Mouse (Mus musculus): ENCODE data around the gene Ggta1. TPM values are rescaled to one million over a fixed set of nuclear protein-coding genes. Genes with fewer than 3 reads are reported as not detected.

Gene Ggta1
- polyA plus RNA-seq, 1 experiment from 2014 or later: 7.4 TPM

GRCm38 (mm10) chr2:35409466-35409865, 53.6 kb downstream of the Ggta1 start:
- Histone ChIP-seq H3K36me3 (no peaks in the 10 kb centered on the region), H3K27ac (replicated peaks) (no peak overlapping the region), H3K9ac (replicated peaks) (no peak overlapping the region), H3K4me2 (no peak overlapping the region), H3K4me1 (no peaks in the 10 kb centered on the region), H3K4me3 (replicated peaks) (no peak overlapping the region), H3K9me3 (replicated peaks) (no peaks in the 10 kb centered on the region), H3K27me3 (replicated peaks) (no peaks in the 10 kb centered on the region)
- no peak for ATAC-seq (ENCODE audit: low FRiP score)
- 89% methylated on average over 6 of the region's 6 CpGs for WGBS

- Histone ChIP-seq H3K4me3 (replicated peaks) (no peak overlapping the region), H3K4me2 (no peak overlapping the region), H3K36me3 (no peaks in the 10 kb centered on the region), H3K9ac (replicated peaks) (no peak overlapping the region), H3K27ac (replicated peaks) (no peak overlapping the region), H3K4me1 (no peaks in the 10 kb centered on the region), H3K9me3 (replicated peaks) (no peaks in the 10 kb centered on the region), H3K27me3 (replicated peaks) (no peaks in the 10 kb centered on the region)
- ATAC-seq (ENCODE audit: low FRiP score): no peak
- WGBS: 84% methylated on average over 5 of the region's 5 CpGs
Observed at GRCm38 (mm10) chr2:35408409-35409110, 54.5 kb downstream of the Ggta1 start.

GRCm38 (mm10) chr2:35407878-35408277, 55.2 kb downstream of the Ggta1 start:
- no peak for ATAC-seq (ENCODE audit: low FRiP score)

DNA sequence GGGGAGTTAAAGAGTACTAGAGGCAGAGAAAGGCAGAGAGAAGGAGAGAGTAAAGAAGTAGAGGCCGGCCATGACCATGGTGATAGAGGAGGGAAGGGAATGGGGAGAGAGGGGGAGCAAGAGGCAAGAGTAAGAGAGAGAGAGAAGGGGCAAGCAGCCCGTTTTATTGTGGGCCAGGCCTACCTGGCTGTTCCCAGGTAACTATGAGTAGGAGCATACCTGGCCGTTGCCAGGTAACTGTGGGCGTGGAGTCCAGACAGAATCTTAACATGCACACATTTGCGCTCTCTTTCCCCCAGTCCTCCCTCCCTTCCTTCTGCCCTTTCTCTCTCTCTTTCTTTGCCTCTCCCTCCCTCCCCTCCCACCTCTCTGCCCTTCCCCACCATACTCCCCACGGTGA, 55.8 kb downstream of the Ggta1 start:
- Histone ChIP-seq H3K9me3 (replicated peaks) (no peaks in the 10 kb centered on the region), H3K36me3 (no peaks in the 10 kb centered on the region), H3K4me3 (replicated peaks) (no peak overlapping the region), H3K4me1 (no peaks in the 10 kb centered on the region), H3K27me3 (replicated peaks) (no peaks in the 10 kb centered on the region), H3K27ac (replicated peaks) (no peak overlapping the region), H3K9ac (replicated peaks) (no peak overlapping the region), H3K4me2 (no peak overlapping the region)
- ATAC-seq (ENCODE audit: low FRiP score): no peak
- WGBS: 86% methylated on average over 6 of the region's 6 CpGs

More at GRCm38 (mm10) chr2:35407878-35408277, 55.2 kb downstream of the Ggta1 start:
- Histone ChIP-seq H3K4me3 (replicated peaks) (no peak overlapping the region), H3K27ac (replicated peaks) (no peak overlapping the region), H3K4me2 (no peak overlapping the region), H3K9ac (replicated peaks) (no peak overlapping the region), H3K4me1 (no peaks in the 10 kb centered on the region), H3K27me3 (replicated peaks) (no peaks in the 10 kb centered on the region), H3K9me3 (replicated peaks) (no peaks in the 10 kb centered on the region), H3K36me3 (no peaks in the 10 kb centered on the region)
- WGBS: 84% methylated on average over 7 of the region's 7 CpGs

GRCm38 (mm10) chr2:35406611-35407010, 56.4 kb downstream of the Ggta1 start:
- Histone ChIP-seq H3K36me3 (no peaks in the 10 kb centered on the region), H3K27ac (replicated peaks) (no peak overlapping the region), H3K4me3 (replicated peaks) (no peak overlapping the region), H3K27me3 (replicated peaks) (no peaks in the 10 kb centered on the region), H3K4me1 (no peaks in the 10 kb centered on the region), H3K9me3 (replicated peaks) (no peaks in the 10 kb centered on the region), H3K4me2 (no peak overlapping the region), H3K9ac (replicated peaks) (no peak overlapping the region)
- no peak for ATAC-seq (ENCODE audit: low FRiP score)
- WGBS: 83% methylated on average over 1 of the region's 1 CpGs

- H3K27me3 ChIP-seq (replicated peaks): no peaks in the 10 kb centered on the region
- WGBS: 94% methylated on average over 16 of the region's 16 CpGs
Observed at GRCm38 (mm10) chr2:35402391-35402790, 60.6 kb downstream of the Ggta1 start.

DNA sequence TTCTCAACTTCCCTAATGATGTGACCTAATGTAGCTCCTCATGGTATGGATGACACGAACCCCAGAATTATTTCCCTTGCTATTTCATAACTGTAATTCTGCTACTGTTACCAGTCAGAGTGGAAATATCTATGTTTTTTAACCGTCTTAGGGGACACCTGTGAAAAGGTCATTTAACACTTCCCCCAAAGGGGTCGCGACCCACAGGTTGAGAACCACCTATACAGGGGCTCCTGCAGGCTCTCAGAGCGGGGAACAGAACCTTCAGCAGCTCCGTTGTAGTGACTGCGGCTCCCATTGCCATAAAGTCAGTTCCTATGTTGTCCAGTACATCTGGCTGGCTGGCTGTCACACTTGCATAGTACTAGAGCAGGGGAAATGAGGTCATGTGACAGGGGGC, 62.3 kb downstream of the Ggta1 start:
- H3K9me3 ChIP-seq (replicated peaks): no peaks in the 10 kb centered on the region
- H3K4me3 ChIP-seq (replicated peaks): no peak overlapping the region
- no peak overlapping the region for H3K9ac ChIP-seq (replicated peaks)
- no peaks in the 10 kb centered on the region for H3K36me3 ChIP-seq
- no peak for ATAC-seq (ENCODE audit: low FRiP score)
- 91% methylated on average over 7 of the region's 7 CpGs for WGBS
- no peaks in the 10 kb centered on the region for H3K27me3 ChIP-seq (replicated peaks)
- H3K27ac ChIP-seq (replicated peaks): no peak overlapping the region
- no peak overlapping the region for H3K4me2 ChIP-seq
- H3K4me1 ChIP-seq: no peaks in the 10 kb centered on the region

More at GRCm38 (mm10) chr2:35402391-35402790, 60.6 kb downstream of the Ggta1 start:
- Histone ChIP-seq H3K9me3 (replicated peaks) (no peaks in the 10 kb centered on the region), H3K4me1 (no peaks in the 10 kb centered on the region), H3K4me2 (no peak overlapping the region), H3K27ac (replicated peaks) (no peak overlapping the region), H3K4me3 (replicated peaks) (no peak overlapping the region), H3K36me3 (no peaks in the 10 kb centered on the region), H3K9ac (replicated peaks) (no peak overlapping the region)
- ATAC-seq (ENCODE audit: low FRiP score): no peak

DNA sequence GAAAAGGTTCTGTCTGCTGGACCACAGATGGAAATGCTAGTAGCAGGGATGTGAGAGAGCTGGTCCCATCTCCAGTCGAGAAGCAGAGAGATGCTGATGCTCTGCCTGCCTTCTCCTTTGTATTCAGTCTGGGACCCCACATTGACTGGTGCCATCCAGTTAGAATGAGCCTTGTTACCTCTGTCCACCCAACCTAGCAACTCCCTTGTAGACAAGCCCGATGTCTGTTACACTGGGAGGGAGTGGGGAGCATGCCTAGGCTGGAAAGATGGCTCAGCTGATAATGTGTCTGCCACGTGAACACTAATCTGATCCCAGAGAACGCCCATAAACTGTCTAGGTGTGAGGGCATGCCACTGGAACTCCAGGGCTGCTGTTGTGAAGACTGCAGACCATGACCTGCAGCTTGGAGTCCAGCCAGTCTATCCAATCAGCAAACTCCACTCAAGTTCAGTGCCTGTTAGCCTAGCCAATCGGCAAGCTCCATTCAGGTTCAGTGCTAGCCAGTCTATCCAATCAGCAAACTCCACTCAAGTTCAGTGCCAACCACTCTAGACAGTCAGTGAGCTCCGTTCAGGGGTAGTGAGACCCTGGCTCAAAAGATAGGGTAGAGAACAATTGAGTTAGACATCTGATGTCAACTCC, 64.7 kb downstream of the Ggta1 start:
- ATAC-seq (ENCODE audit: low FRiP score): no peak
- Histone ChIP-seq H3K27ac (replicated peaks) (no peak overlapping the region), H3K4me1 (no peaks in the 10 kb centered on the region), H3K4me3 (replicated peaks) (no peak overlapping the region), H3K9me3 (replicated peaks) (no peaks in the 10 kb centered on the region), H3K27me3 (replicated peaks) (no peaks in the 10 kb centered on the region), H3K9ac (replicated peaks) (no peak overlapping the region), H3K36me3 (no peaks in the 10 kb centered on the region), H3K4me2 (no peak overlapping the region)
- WGBS: 82% methylated on average over 6 of the region's 6 CpGs

DNA sequence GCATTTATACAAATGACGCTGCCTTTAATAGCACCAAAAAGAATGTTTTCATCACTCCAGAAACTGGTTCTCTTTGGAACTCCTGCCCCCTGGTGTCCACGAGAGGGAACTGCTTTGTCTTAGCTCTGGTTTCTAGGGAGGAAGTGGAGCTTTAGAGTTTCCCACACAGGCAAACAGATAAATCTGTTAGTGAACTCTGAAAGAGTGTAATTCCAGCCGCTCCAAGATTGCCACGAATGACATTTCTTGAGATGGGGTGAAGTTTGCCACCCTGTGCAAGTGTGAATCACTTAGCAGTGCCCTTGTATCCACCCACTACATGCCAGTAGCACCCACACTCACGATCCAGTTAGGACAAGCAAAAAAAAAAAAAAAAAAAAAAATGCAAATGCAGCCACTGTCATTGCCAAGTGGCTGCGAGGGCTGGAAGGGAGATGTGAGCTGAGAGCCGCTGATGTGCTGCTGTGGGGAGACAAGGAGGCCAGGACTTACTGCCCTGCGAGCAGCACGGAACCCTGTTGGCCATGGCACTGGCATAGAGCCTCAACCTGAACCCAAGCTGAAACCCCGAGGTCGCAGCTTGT, 65.3 kb downstream of the Ggta1 start:
- WGBS: 48% methylated on average over 11 of the region's 11 CpGs
- Histone ChIP-seq H3K4me2 (no peak overlapping the region), H3K4me3 (replicated peaks) (no peak overlapping the region), H3K27ac (replicated peaks) (no peak overlapping the region), H3K9me3 (replicated peaks) (no peaks in the 10 kb centered on the region), H3K9ac (replicated peaks) (no peak overlapping the region), H3K36me3 (no peaks in the 10 kb centered on the region), H3K27me3 (replicated peaks) (no peaks in the 10 kb centered on the region), H3K4me1 (no peaks in the 10 kb centered on the region)
- ATAC-seq (ENCODE audit: low FRiP score): peak; percentile 59; the same call in 1 of the 2 replicates

GRCm38 (mm10) chr2:35397096-35397495, 65.9 kb downstream of the Ggta1 start, which contains the start of gene 4930402F06Rik:
Gene 4930402F06Rik (minus strand): TSS chr2:35397175.
- ATAC-seq (ENCODE audit: low FRiP score): peak; percentile 45; the same call in 1 of the 2 replicates
- Histone ChIP-seq H3K27ac (replicated peaks) (no peak within 1 kb of the TSS), H3K4me1 (no peaks in the 10 kb centered on the region), H3K27me3 (replicated peaks) (no peaks in the 10 kb centered on the region), H3K4me2 (no peak within 1 kb of the TSS), H3K9me3 (replicated peaks) (no peaks in the 10 kb centered on the region), H3K36me3 (no peaks in the 10 kb centered on the region), H3K9ac (replicated peaks) (no peak within 1 kb of the TSS), H3K4me3 (replicated peaks) (no peak within 1 kb of the TSS)
- WGBS: 65% methylated on average over 5 of the region's 5 CpGs

DNA sequence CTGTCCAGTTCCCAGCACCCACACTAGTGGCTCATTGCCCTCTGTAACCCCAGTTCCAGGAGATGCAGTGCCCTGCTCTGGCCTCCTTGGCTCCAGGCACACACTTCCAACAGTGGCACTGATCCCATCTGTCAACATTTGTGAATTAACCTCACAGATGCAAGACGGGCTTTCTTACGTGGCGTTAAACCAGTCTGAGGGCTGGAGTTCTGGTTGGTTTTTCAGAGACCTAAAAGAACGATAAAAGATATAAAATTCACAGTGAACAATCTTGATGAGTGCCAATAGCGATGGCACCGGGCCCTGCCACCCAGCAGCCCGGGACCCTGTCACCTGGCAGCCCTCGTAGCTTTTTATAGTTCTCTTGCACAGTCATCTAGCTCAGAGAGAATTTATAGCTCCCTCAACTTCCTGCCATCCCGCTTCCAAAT, 77.6 kb downstream of the Ggta1 start:
- no peaks in the 10 kb centered on the region for H3K27me3 ChIP-seq (replicated peaks)
- no peak overlapping the region for H3K4me3 ChIP-seq (replicated peaks)
- H3K27ac ChIP-seq (replicated peaks): no peak overlapping the region
- H3K36me3 ChIP-seq: no peaks in the 10 kb centered on the region
- no peaks in the 10 kb centered on the region for H3K9me3 ChIP-seq (replicated peaks)
- H3K4me2 ChIP-seq: no peak overlapping the region
- no peak for ATAC-seq (ENCODE audit: low FRiP score)
- no peak overlapping the region for H3K9ac ChIP-seq (replicated peaks)
- WGBS: 57% methylated on average over 9 of the region's 9 CpGs
- 0 out of 2 replicates have a peak, but pooled peaks cover 4% of the 10 kb centered on the region for H3K4me1 ChIP-seq

GRCm38 (mm10) chr2:35379306-35379705, 83.7 kb downstream of the Ggta1 start:
- no peak overlapping the region for H3K4me3 ChIP-seq (replicated peaks)
- 74% methylated on average over 9 of the region's 9 CpGs for WGBS
- no peaks in the 10 kb centered on the region for H3K9me3 ChIP-seq (replicated peaks)
- H3K36me3 ChIP-seq: no peaks in the 10 kb centered on the region
- H3K4me2 ChIP-seq: no peak overlapping the region
- H3K9ac ChIP-seq (replicated peaks): no peak overlapping the region
- no peaks in the 10 kb centered on the region for H3K27me3 ChIP-seq (replicated peaks)
- no peak for ATAC-seq (ENCODE audit: low FRiP score)
- H3K4me1 ChIP-seq: no peaks in the 10 kb centered on the region
- no peak overlapping the region for H3K27ac ChIP-seq (replicated peaks)

Measured in neural tube, embryonic 15.5 days (tissue).